Mouse (Mus musculus): ENCODE results near the gene Slc22a12. TPM values are rescaled to one million over a fixed set of nuclear protein-coding genes. Genes with fewer than 3 reads are reported as not detected.

The Slc22a12 gene
- not detected in 2 replicates for polyA plus RNA-seq (2016; fragmentation: Nextera tagmentation; extraction: Ambion mirVana)

DNA sequence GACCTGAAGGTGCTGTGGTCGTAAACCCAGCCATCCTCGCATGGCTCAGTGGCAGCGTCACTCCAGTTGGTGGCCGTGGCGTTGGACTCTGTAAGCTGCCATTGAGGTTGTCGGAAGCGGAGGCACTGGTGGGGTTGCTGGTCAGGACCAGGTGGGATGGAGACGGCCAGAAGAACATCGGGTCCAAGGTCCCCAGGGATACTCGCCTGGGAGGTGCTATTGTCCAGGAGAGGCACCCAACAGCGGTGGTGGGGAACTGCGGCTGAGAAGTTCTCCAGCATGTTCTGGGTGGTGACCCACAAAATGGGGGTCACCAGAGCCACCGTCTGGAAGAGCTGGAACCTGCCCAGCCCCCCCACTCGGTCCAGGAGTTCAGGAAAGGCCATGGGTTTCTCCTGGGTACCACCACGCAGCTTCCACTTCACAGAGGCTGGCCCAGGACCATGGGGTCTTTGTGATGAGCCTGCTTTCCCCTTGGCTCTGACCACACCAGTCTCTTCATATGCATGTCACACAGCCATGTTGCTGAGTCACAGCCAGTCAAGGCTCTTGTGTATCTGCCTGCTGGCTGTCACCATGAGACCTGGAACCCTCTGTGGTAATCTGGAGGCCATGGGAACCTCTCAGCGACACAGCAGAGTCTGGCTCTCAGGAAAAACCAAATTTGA, at the start of gene Slc22a12:
TSS of gene Slc22a12 (minus strand) at position 666 of the 668 bp plus-strand sequence.
- no peak within 1 kb of the TSS for H3K4me2 ChIP-seq
- ATAC-seq (ENCODE audit: insufficient number of reproducible peaks, low FRiP score) = no peak
- H3K4me1 ChIP-seq (replicated peaks) = no peaks in the 10 kb centered on the region
- 87% methylated on average over 16 of the region's 16 CpGs for WGBS
- H3K9ac ChIP-seq = no peak within 1 kb of the TSS
- H3K4me3 ChIP-seq = no peak within 1 kb of the TSS
- no peaks in the 10 kb centered on the region for H3K9me3 ChIP-seq (replicated peaks)
- no peak within 1 kb of the TSS for H3K27ac ChIP-seq (ENCODE audit: poor library complexity, severe bottlenecking)
- H3K27me3 ChIP-seq (replicated peaks) = peaks cover 33% of the 10 kb centered on the region
- no peaks in the 10 kb centered on the region for H3K36me3 ChIP-seq

DNA sequence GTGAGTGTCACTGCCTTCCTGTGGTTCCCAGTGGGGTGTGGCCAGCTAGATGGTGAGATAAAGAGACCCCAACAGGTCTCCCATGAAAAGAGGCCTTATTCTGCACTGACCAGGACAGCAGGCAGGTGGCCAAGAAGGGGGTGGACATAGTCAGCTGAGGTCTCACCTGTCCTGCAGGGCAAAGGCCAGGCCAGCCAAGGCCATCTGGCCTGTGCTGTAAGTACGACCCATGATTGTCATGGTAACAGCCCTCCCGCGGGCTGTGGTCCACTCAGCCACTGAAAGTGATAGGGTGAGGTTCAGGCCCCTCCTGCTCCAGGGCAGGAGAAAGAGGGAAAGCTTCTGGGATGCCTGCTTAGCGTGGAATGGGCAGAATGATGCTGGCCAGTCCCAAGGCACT, 29.2 kb upstream of the Slc22a12 start:
- ATAC-seq (ENCODE audit: insufficient number of reproducible peaks, low FRiP score) = no peak
- Histone ChIP-seq H3K4me3 (no peak overlapping the region), H3K27me3 (replicated peaks) (peaks cover 28% of the 10 kb centered on the region), H3K4me2 (no peak overlapping the region), H3K27ac (ENCODE audit: poor library complexity, severe bottlenecking) (no peak overlapping the region), H3K9ac (no peak overlapping the region), H3K36me3 (no peaks in the 10 kb centered on the region), H3K4me1 (replicated peaks) (peaks cover 3% of the 10 kb centered on the region; the same call in 1 of the 2 replicates), H3K9me3 (replicated peaks) (no peaks in the 10 kb centered on the region)
- WGBS = 32% methylated on average over 4 of the region's 4 CpGs

GRCm38 (mm10) chr19:6571476-6571875, 28.6 kb upstream of the Slc22a12 start:
- Histone ChIP-seq H3K27me3 (replicated peaks) (peaks cover 28% of the 10 kb centered on the region), H3K4me1 (replicated peaks) (no peaks in the 10 kb centered on the region), H3K4me3 (no peak overlapping the region)

DNA sequence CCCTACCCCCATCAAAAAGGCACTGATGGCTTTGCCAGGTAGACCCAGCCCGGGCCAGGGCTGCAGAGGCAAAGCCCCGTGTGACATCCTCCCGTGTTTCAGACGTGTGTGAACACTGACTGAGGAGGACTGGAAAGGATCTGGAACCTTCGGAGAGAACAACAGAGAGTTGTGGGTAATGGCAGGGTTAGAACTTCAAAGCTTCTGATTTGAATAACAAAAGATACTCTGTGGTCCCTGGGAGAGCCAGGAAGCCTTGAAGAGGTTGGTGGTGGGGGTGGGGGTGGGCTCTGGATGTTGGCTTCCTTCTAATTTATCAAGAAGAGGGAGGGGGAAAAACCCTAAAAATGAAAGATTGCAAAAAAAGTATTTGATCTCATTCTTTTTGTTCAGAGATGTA, 26.7 kb upstream of the Slc22a12 start:
- Histone ChIP-seq H3K36me3 (no peaks in the 10 kb centered on the region), H3K9ac (no peak overlapping the region), H3K4me2 (no peak overlapping the region), H3K27me3 (replicated peaks) (peaks cover 18% of the 10 kb centered on the region), H3K4me1 (replicated peaks) (no peaks in the 10 kb centered on the region), H3K9me3 (replicated peaks) (no peaks in the 10 kb centered on the region), H3K4me3 (no peak overlapping the region), H3K27ac (ENCODE audit: poor library complexity, severe bottlenecking) (no peak overlapping the region)
- ATAC-seq (ENCODE audit: insufficient number of reproducible peaks, low FRiP score) = no peak
- WGBS = 43% methylated on average over 5 of the region's 5 CpGs

More at GRCm38 (mm10) chr19:6571476-6571875, 28.6 kb upstream of the Slc22a12 start:
- H3K36me3 ChIP-seq = no peaks in the 10 kb centered on the region
- 75% methylated on average over 5 of the region's 5 CpGs for WGBS
- no peaks in the 10 kb centered on the region for H3K9me3 ChIP-seq (replicated peaks)
- H3K27ac ChIP-seq (ENCODE audit: poor library complexity, severe bottlenecking) = no peak overlapping the region
- no peak for ATAC-seq (ENCODE audit: insufficient number of reproducible peaks, low FRiP score)
- H3K4me2 ChIP-seq = no peak overlapping the region
- no peak overlapping the region for H3K9ac ChIP-seq

GRCm38 (mm10) chr19:6569021-6569420, 26.2 kb upstream of the Slc22a12 start:
- no peak overlapping the region for H3K4me2 ChIP-seq
- H3K4me3 ChIP-seq = no peak overlapping the region
- no peak overlapping the region for H3K27ac ChIP-seq (ENCODE audit: poor library complexity, severe bottlenecking)
- peaks cover 18% of the 10 kb centered on the region for H3K27me3 ChIP-seq (replicated peaks)
- no peak overlapping the region for H3K9ac ChIP-seq
- no peaks in the 10 kb centered on the region for H3K36me3 ChIP-seq
- no peak for ATAC-seq (ENCODE audit: insufficient number of reproducible peaks, low FRiP score)
- H3K4me1 ChIP-seq (replicated peaks) = no peaks in the 10 kb centered on the region
- 72% methylated on average over 5 of the region's 5 CpGs for WGBS
- H3K9me3 ChIP-seq (replicated peaks) = no peaks in the 10 kb centered on the region

- Histone ChIP-seq H3K27ac (ENCODE audit: poor library complexity, severe bottlenecking) (no peak overlapping the region), H3K27me3 (replicated peaks) (peaks cover 6% of the 10 kb centered on the region), H3K4me1 (replicated peaks) (no peaks in the 10 kb centered on the region), H3K4me3 (no peak overlapping the region), H3K9me3 (replicated peaks) (no peaks in the 10 kb centered on the region), H3K4me2 (no peak overlapping the region), H3K36me3 (no peaks in the 10 kb centered on the region), H3K9ac (no peak overlapping the region)
- WGBS = 81% methylated on average over 2 of the region's 2 CpGs
- ATAC-seq (ENCODE audit: insufficient number of reproducible peaks, low FRiP score) = no peak
Measured at GRCm38 (mm10) chr19:6566450-6566849, 23.6 kb upstream of the Slc22a12 start.

GRCm38 (mm10) chr19:6565136-6565535, 22.3 kb upstream of the Slc22a12 start:
- ATAC-seq (ENCODE audit: insufficient number of reproducible peaks, low FRiP score) = no peak

DNA sequence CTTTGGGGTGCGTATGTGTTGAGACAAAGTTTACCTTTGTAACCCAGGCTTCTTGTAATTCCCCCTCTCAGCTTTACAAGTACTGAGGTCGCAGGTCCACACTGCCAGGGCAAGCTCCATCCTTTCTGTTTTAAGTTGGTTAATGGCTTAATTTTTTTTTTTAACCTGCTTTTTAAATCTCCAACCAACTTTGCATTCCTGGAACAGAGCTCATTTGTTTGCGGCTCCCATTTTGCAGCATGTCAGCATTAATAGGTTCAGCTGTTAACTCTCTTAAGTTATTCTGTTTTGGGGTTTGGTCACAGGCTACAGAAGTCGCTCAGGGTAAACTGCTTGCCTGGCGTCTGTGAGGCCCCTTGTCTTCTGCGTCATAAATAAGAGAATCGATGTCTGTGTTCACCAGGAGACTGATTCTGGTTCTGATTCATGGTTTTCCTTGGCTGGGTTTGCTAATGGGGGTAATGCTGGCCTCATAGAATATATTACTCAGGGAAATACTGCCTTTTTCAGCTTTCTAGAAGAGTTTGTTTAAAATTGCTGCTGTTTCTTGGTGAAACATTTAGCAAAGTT, 17.5 kb upstream of the Slc22a12 start:
- Histone ChIP-seq H3K27ac (ENCODE audit: poor library complexity, severe bottlenecking) (no peak overlapping the region), H3K9me3 (replicated peaks) (no peaks in the 10 kb centered on the region), H3K9ac (no peak overlapping the region), H3K27me3 (replicated peaks) (no peaks in the 10 kb centered on the region), H3K4me2 (no peak overlapping the region), H3K36me3 (no peaks in the 10 kb centered on the region), H3K4me3 (no peak overlapping the region), H3K4me1 (replicated peaks) (no peaks in the 10 kb centered on the region)
- no peak for ATAC-seq (ENCODE audit: insufficient number of reproducible peaks, low FRiP score)
- WGBS = 80% methylated on average over 7 of the region's 7 CpGs

More at GRCm38 (mm10) chr19:6565136-6565535, 22.3 kb upstream of the Slc22a12 start:
- peaks cover 2% of the 10 kb centered on the region; the same call in 1 of the 2 replicates for H3K27me3 ChIP-seq (replicated peaks)
- H3K4me2 ChIP-seq = no peak overlapping the region
- no peak overlapping the region for H3K9ac ChIP-seq
- WGBS = 79% methylated on average over 6 of the region's 6 CpGs
- H3K36me3 ChIP-seq = no peaks in the 10 kb centered on the region
- no peak overlapping the region for H3K27ac ChIP-seq (ENCODE audit: poor library complexity, severe bottlenecking)
- H3K4me3 ChIP-seq = no peak overlapping the region
- no peaks in the 10 kb centered on the region for H3K9me3 ChIP-seq (replicated peaks)
- H3K4me1 ChIP-seq (replicated peaks) = no peaks in the 10 kb centered on the region

GRCm38 (mm10) chr19:6559576-6559975, 16.7 kb upstream of the Slc22a12 start:
- Histone ChIP-seq H3K9ac (no peak overlapping the region), H3K4me2 (no peak overlapping the region), H3K4me1 (replicated peaks) (no peaks in the 10 kb centered on the region), H3K4me3 (no peak overlapping the region), H3K27me3 (replicated peaks) (no peaks in the 10 kb centered on the region), H3K9me3 (replicated peaks) (no peaks in the 10 kb centered on the region), H3K27ac (ENCODE audit: poor library complexity, severe bottlenecking) (no peak overlapping the region), H3K36me3 (no peaks in the 10 kb centered on the region)
- ATAC-seq (ENCODE audit: insufficient number of reproducible peaks, low FRiP score) = no peak
- WGBS = 78% methylated on average over 4 of the region's 4 CpGs

- no peak overlapping the region for H3K4me2 ChIP-seq
- no peaks in the 10 kb centered on the region for H3K9me3 ChIP-seq (replicated peaks)
- no peak overlapping the region for H3K4me3 ChIP-seq
- H3K27ac ChIP-seq (ENCODE audit: poor library complexity, severe bottlenecking) = peak overlapping the region; percentile 17
- H3K9ac ChIP-seq = no peak overlapping the region
- WGBS = 25% methylated on average over 8 of the region's 8 CpGs
- peak; percentile 77 for ATAC-seq (ENCODE audit: insufficient number of reproducible peaks, low FRiP score)
- H3K4me1 ChIP-seq (replicated peaks) = peaks cover 3% of the 10 kb centered on the region; the same call in 1 of the 2 replicates
- no peaks in the 10 kb centered on the region for H3K27me3 ChIP-seq (replicated peaks)
- no peaks in the 10 kb centered on the region for H3K36me3 ChIP-seq
Measured at GRCm38 (mm10) chr19:6553819-6554582, 11.2 kb upstream of the Slc22a12 start.

DNA sequence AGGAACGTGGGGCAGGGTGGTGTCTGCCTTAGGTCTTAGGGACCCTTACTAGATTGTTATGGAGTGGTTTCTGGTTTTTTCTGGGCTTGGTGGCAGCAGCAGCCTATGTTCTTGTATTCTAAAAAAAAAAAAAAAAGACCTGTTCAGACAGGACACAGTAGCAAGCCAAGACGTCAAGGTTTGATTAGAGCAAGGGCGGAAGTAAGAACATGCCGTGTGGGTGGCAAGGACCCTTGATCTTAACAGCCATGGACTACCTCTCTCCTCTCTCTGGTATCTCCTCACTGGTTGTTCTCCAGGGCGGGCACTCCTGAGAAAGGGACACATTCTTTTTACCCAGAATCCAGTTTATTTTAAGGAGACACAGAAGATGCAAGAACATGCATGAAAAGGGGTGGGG, 10.3 kb upstream of the Slc22a12 start:
- H3K9me3 ChIP-seq (replicated peaks) = no peaks in the 10 kb centered on the region
- H3K36me3 ChIP-seq = no peaks in the 10 kb centered on the region
- H3K27ac ChIP-seq (ENCODE audit: poor library complexity, severe bottlenecking) = 0 out of 2 replicates have a peak overlapping the region, but pooled peaks have one; percentile 17
- H3K4me1 ChIP-seq (replicated peaks) = peaks cover 3% of the 10 kb centered on the region; the same call in 1 of the 2 replicates
- no peak overlapping the region for H3K9ac ChIP-seq
- no peak overlapping the region for H3K4me2 ChIP-seq
- 51% methylated on average over 5 of the region's 5 CpGs for WGBS
- ATAC-seq (ENCODE audit: insufficient number of reproducible peaks, low FRiP score) = no peak
- no peak overlapping the region for H3K4me3 ChIP-seq
- no peaks in the 10 kb centered on the region; the same call in 1 of the 2 replicates for H3K27me3 ChIP-seq (replicated peaks)
